ENCODE assay signal across 16 mouse cellular contexts in the genomic region with DNA sequence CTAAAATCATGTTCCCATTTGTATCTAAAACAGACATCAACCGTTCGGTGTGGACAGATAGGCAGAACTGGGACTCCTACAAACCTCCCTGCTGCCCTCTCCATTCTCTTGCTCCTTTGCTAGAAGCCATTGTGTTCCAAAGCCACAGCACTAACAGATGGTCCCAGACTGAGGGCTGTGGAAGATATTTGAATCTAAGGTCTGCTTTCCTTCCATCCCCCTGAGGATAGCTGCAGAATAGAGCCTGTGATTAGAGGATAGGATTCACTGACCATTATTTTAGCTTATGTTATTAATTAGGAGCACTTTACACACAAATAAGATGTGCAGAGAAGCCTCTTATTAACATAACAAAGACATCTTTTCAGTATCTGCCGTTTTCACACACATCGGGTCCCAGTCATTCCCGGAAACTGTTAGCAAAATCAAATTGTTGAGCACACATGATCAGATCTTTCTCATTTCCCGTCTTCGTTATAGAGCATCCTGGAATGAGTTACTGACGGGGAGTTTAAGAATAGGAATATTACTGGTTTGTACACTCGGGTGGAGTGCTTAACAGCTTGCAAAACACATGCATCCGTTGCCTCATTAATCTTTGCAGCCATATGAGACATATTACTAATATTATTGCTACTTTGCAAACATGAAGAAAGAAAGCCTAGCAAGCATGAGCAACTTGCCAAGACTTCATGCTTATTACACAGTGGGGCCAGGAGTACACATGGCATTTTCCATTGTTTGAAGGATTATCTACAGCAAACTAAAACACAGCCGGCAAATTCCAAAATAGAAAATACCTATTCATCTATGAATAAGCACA.
DNase-seq lines count a peak whose midpoint lies in the region; ATAC-seq and TF ChIP-seq lines count a peak whose summit lies in the region.
"Had no signal": no experiment of that assay in that cellular context is flagged by ENCODE, and none has a peak within 500 bp of the region (broad histone marks: within the 10 kb centered on the region; RNA-seq: fewer than 3 reads in every experiment).

No protein-coding gene starts in this region.

- no peaks in the 10 kb centered on the region for H3K27me3 ChIP-seq in forebrain, embryonic 13.5 days
- H3K27me3 ChIP-seq in hindbrain, postnatal 0 days (ENCODE audit: insufficient read depth, low read length), result no peaks in the 10 kb centered on the region
- H3K27me3 ChIP-seq: Patski had no signal

- no peaks in the 10 kb centered on the region for H3K36me3 ChIP-seq in forebrain, embryonic 13.5 days (ENCODE audit: poor library complexity, severe bottlenecking)
- no peaks in the 10 kb centered on the region for H3K36me3 ChIP-seq in hindbrain, postnatal 0 days (ENCODE audit: insufficient read depth, low read length)

- TF ChIP-seq CTCF in brain, embryonic 14.5 days (IDR thresholded peaks at IDR 0.05; ENCODE audit: borderline replicate concordance, extremely low read depth, insufficient read depth, insufficient read length), result no peak
- no peak for TF ChIP-seq CTCF in hindbrain, postnatal 0 days (IDR thresholded peaks at IDR 0.05; ENCODE audit: low read depth)

- H3K9ac ChIP-seq in forebrain, embryonic 13.5 days, result no peak overlapping the region
- H3K9ac ChIP-seq in hindbrain, postnatal 0 days (replicated peaks; ENCODE audit: low read length), result no peak overlapping the region

- H3K4me3 ChIP-seq in forebrain, embryonic 13.5 days, result no peak overlapping the region
- no peak overlapping the region for H3K4me3 ChIP-seq in hindbrain, postnatal 0 days (ENCODE audit: low read length)

- WGBS in forebrain, embryonic 13.5 days, result 35% methylated on average over 11 of the region's 11 CpGs
- 35% methylated on average over 11 of the region's 11 CpGs for WGBS in hindbrain, postnatal 0 days

- peaks cover 17% of the 10 kb centered on the region for H3K4me1 ChIP-seq in forebrain, embryonic 13.5 days
- H3K4me1 ChIP-seq in hindbrain, postnatal 0 days (ENCODE audit: insufficient read depth, low read length), result no peaks in the 10 kb centered on the region

- TF ChIP-seq POLR2A in brain, embryonic 14.5 days (IDR thresholded peaks at IDR 0.05; ENCODE audit: borderline replicate concordance, extremely low read depth, insufficient read depth, insufficient read length, poor library complexity, severe bottlenecking), result no peak

- DNase-seq in layer of hippocampus, adult 9-11 months, result peak; percentile 15
- no peak for DNase-seq in layer of hippocampus, postnatal 10 days (ENCODE audit: low spot score in 2 of 2)
- peak; percentile 76 for DNase-seq in brain, embryonic 14.5 days (ENCODE audit: low read depth)
- DNase-seq in hindbrain, postnatal 0 days (ENCODE audit: low spot score), result peak; percentile 49
- DNase-seq in spleen, postnatal 36 days (ENCODE audit: low spot score in 2 of 2), result no peak
- DNase-seq in urinary bladder, postnatal 36 days (ENCODE audit: low spot score in 2 of 2), result no peak
- no peak for DNase-seq in ovary, postnatal 10 days (ENCODE audit: low spot score)
- DNase-seq: adrenal gland, adult 2 months; kidney, postnatal 36 days; thymus, adult 18-20 months had no signal

- H3K4me2 ChIP-seq in forebrain, embryonic 13.5 days, result peak overlapping the region; percentile 22
- H3K4me2 ChIP-seq in hindbrain, postnatal 0 days (ENCODE audit: low read depth, low read length), result no peak overlapping the region
- H3K4me2 ChIP-seq: heart, embryonic 11.5 days; liver, embryonic 11.5 days had no signal

- peak; percentile 67 for ATAC-seq in forebrain, embryonic 13.5 days
- ATAC-seq in hindbrain, postnatal 0 days, result no peak; the same call in 1 of the 2 replicates
- ATAC-seq: CD4-positive, CD25-positive, alpha-beta regulatory T cell, adult 4 months; inflammation-experienced regulatory T-cells, adult 6 months; Patski had no signal

- H3K9me3 ChIP-seq in forebrain, embryonic 13.5 days (replicated peaks), result no peaks in the 10 kb centered on the region
- H3K9me3 ChIP-seq in hindbrain, postnatal 0 days (ENCODE audit: low read length), result no peaks in the 10 kb centered on the region

- peak overlapping the region; percentile 12; the same call in 1 of the 2 replicates for H3K27ac ChIP-seq in forebrain, embryonic 13.5 days
- H3K27ac ChIP-seq in hindbrain, postnatal 0 days, result 0 out of 2 replicates have a peak overlapping the region, but pooled peaks have one; percentile 22

Comparison
In these comparisons a context has a peak if more than half of its experiments do, and no peak if none do; other contexts are left out.
1. DNase-seq: peak in layer of hippocampus, adult 9-11 months (single experiment), brain, embryonic 14.5 days (single experiment) and hindbrain, postnatal 0 days (single experiment); none in layer of hippocampus, postnatal 10 days (0 of 2), spleen, postnatal 36 days (0 of 2), urinary bladder, postnatal 36 days (0 of 2) and ovary, postnatal 10 days (single experiment).